Comparison of ENCODE assay signal across 14 mouse cellular contexts in genomic region chr17:12230167-12230566, GRCm38 (mm10).
DNase-seq lines count a peak whose midpoint lies in the region; ATAC-seq and TF ChIP-seq lines count a peak whose summit lies in the region.
"Had no signal": no experiment of that assay in that cellular context is flagged by ENCODE, and none has a peak within 500 bp of the region (broad histone marks: within the 10 kb centered on the region; RNA-seq: fewer than 3 reads in every experiment).

No protein-coding gene starts in this region.

- no peak for TF ChIP-seq EP300 in liver, postnatal 0 days (IDR thresholded peaks at IDR 0.05; ENCODE audit: low read depth)

- WGBS in hindbrain, embryonic 12.5 days: 83% methylated on average over 6 of the region's 6 CpGs
- 82% methylated on average over 6 of the region's 6 CpGs for WGBS in hindbrain, embryonic 11.5 days
- 82% methylated on average over 6 of the region's 6 CpGs for WGBS in neural tube, embryonic 12.5 days
- 69% methylated on average over 6 of the region's 6 CpGs for WGBS in hindbrain, embryonic 16.5 days
- 85% methylated on average over 6 of the region's 6 CpGs for WGBS in liver, postnatal 0 days (ENCODE audit: insufficient replicate concordance)

- H3K4me2 ChIP-seq in hindbrain, embryonic 12.5 days (replicated peaks): no peak overlapping the region
- H3K4me2 ChIP-seq in hindbrain, embryonic 11.5 days (replicated peaks; ENCODE audit: low read depth, low read length): no peak overlapping the region
- H3K4me2 ChIP-seq in neural tube, embryonic 12.5 days (replicated peaks): no peak overlapping the region
- H3K4me2 ChIP-seq in hindbrain, embryonic 16.5 days (ENCODE audit: low read length): no peak overlapping the region
- H3K4me2 ChIP-seq in liver, postnatal 0 days (ENCODE audit: low read depth, low read length): no peak overlapping the region
- H3K4me2 ChIP-seq: heart, embryonic 12.5 days had no signal

- TF ChIP-seq CTCF in liver, postnatal 0 days (IDR thresholded peaks at IDR 0.05; ENCODE audit: low read depth): no peak

- no peak for DNase-seq in hindbrain, embryonic 11.5 days (ENCODE audit: low spot score)
- no peak for DNase-seq in neural tube, embryonic 10.5 days (ENCODE audit: extremely low spot score, low spot score)
- peak; percentile 64 for DNase-seq in telencephalon, adult 2 months (ENCODE audit: low read depth, low spot score)
- DNase-seq in liver, postnatal 0 days: no peak
- DNase-seq in spleen, adult 18-20 months: no peak
- DNase-seq: adrenal gland, postnatal 25 days; cerebellum, adult 9-10 months; gastrocnemius, postnatal 25 days; liver had no signal

- ATAC-seq in hindbrain, embryonic 12.5 days (ENCODE audit: low FRiP score): peak; percentile 38; the same call in 1 of the 2 replicates
- no peak for ATAC-seq in hindbrain, embryonic 11.5 days (ENCODE audit: low FRiP score)
- ATAC-seq in neural tube, embryonic 12.5 days (ENCODE audit: low FRiP score, low read depth): peak; percentile 53; the same call in 1 of the 2 replicates
- peak; percentile 87 for ATAC-seq in hindbrain, embryonic 16.5 days
- no peak for ATAC-seq in liver, postnatal 0 days

- H3K27ac ChIP-seq in hindbrain, embryonic 12.5 days: no peak overlapping the region
- H3K27ac ChIP-seq in hindbrain, embryonic 11.5 days (ENCODE audit: low read depth, low read length): no peak overlapping the region
- no peak overlapping the region for H3K27ac ChIP-seq in neural tube, embryonic 12.5 days
- H3K27ac ChIP-seq in hindbrain, embryonic 16.5 days (ENCODE audit: low read depth, low read length): peak overlapping the region; percentile 50
- no peak overlapping the region for H3K27ac ChIP-seq in liver, postnatal 0 days (ENCODE audit: low read depth)

- no peak overlapping the region for H3K9ac ChIP-seq in hindbrain, embryonic 12.5 days
- H3K9ac ChIP-seq in hindbrain, embryonic 11.5 days (ENCODE audit: low read depth, low read length): no peak overlapping the region
- H3K9ac ChIP-seq in neural tube, embryonic 12.5 days: no peak overlapping the region
- no peak overlapping the region for H3K9ac ChIP-seq in hindbrain, embryonic 16.5 days (ENCODE audit: low read depth, low read length)
- H3K9ac ChIP-seq in liver, postnatal 0 days (replicated peaks): no peak overlapping the region
- H3K9ac ChIP-seq: heart, embryonic 12.5 days had no signal

- no peak overlapping the region for H3K4me3 ChIP-seq in hindbrain, embryonic 12.5 days
- H3K4me3 ChIP-seq in hindbrain, embryonic 11.5 days (ENCODE audit: low read depth, low read length): no peak overlapping the region
- no peak overlapping the region for H3K4me3 ChIP-seq in neural tube, embryonic 12.5 days
- H3K4me3 ChIP-seq in hindbrain, embryonic 16.5 days (ENCODE audit: low read length): no peak overlapping the region
- H3K4me3 ChIP-seq in liver, postnatal 0 days (ENCODE audit: low read depth, low read length): no peak overlapping the region
- H3K4me3 ChIP-seq: heart, embryonic 12.5 days had no signal

- peaks cover 72% of the 10 kb centered on the region for H3K36me3 ChIP-seq in hindbrain, embryonic 12.5 days
- peaks cover 6% of the 10 kb centered on the region; the same call in 1 of the 2 replicates for H3K36me3 ChIP-seq in hindbrain, embryonic 11.5 days (ENCODE audit: control insufficient read depth, insufficient read depth, low read length)
- H3K36me3 ChIP-seq in neural tube, embryonic 12.5 days: peaks cover 80% of the 10 kb centered on the region
- H3K36me3 ChIP-seq in hindbrain, embryonic 16.5 days (ENCODE audit: control insufficient read depth, insufficient read depth, low read length): peaks cover 34% of the 10 kb centered on the region
- H3K36me3 ChIP-seq in liver, postnatal 0 days (replicated peaks; ENCODE audit: insufficient read depth, low read length): peaks cover 34% of the 10 kb centered on the region

- no peaks in the 10 kb centered on the region for H3K9me3 ChIP-seq in hindbrain, embryonic 12.5 days (replicated peaks)
- no peaks in the 10 kb centered on the region for H3K9me3 ChIP-seq in hindbrain, embryonic 11.5 days (ENCODE audit: control insufficient read depth, low read length)
- no peaks in the 10 kb centered on the region for H3K9me3 ChIP-seq in neural tube, embryonic 12.5 days
- no peaks in the 10 kb centered on the region for H3K9me3 ChIP-seq in hindbrain, embryonic 16.5 days (ENCODE audit: control insufficient read depth, low read length)
- H3K9me3 ChIP-seq in liver, postnatal 0 days (ENCODE audit: low read length): no peaks in the 10 kb centered on the region
- H3K9me3 ChIP-seq: G1E; heart, embryonic 12.5 days had no signal

- H3K27me3 ChIP-seq in hindbrain, embryonic 12.5 days: no peaks in the 10 kb centered on the region
- no peaks in the 10 kb centered on the region for H3K27me3 ChIP-seq in hindbrain, embryonic 11.5 days (ENCODE audit: control insufficient read depth, insufficient read depth, low read length)
- H3K27me3 ChIP-seq in neural tube, embryonic 12.5 days (replicated peaks): no peaks in the 10 kb centered on the region
- H3K27me3 ChIP-seq in hindbrain, embryonic 16.5 days (replicated peaks; ENCODE audit: control insufficient read depth, insufficient read depth, low read length): no peaks in the 10 kb centered on the region
- no peaks in the 10 kb centered on the region for H3K27me3 ChIP-seq in liver, postnatal 0 days (ENCODE audit: insufficient read depth, low read length)
- H3K27me3 ChIP-seq: heart, embryonic 12.5 days had no signal

- no peaks in the 10 kb centered on the region for H3K4me1 ChIP-seq in hindbrain, embryonic 12.5 days
- no peaks in the 10 kb centered on the region for H3K4me1 ChIP-seq in hindbrain, embryonic 11.5 days (replicated peaks; ENCODE audit: control insufficient read depth, insufficient read depth, low read length)
- H3K4me1 ChIP-seq in neural tube, embryonic 12.5 days: no peaks in the 10 kb centered on the region
- H3K4me1 ChIP-seq in hindbrain, embryonic 16.5 days (ENCODE audit: control insufficient read depth, insufficient read depth, low read depth, low read length): peaks cover 1% of the 10 kb centered on the region; the same call in 1 of the 2 replicates
- H3K4me1 ChIP-seq in liver, postnatal 0 days (ENCODE audit: insufficient read depth): no peaks in the 10 kb centered on the region
- H3K4me1 ChIP-seq: heart, embryonic 12.5 days had no signal

Comparison
In these comparisons a context has a peak if more than half of its experiments do, and no peak if none do; other contexts are left out.
1. ATAC-seq: peak in hindbrain, embryonic 12.5 days (single experiment), neural tube, embryonic 12.5 days (single experiment) and hindbrain, embryonic 16.5 days (single experiment); none in hindbrain, embryonic 11.5 days (single experiment) and liver, postnatal 0 days (single experiment).